Mouse (Mus musculus) stomach, embryonic 16.5 days (tissue): Measurements from ENCODE around the gene Isyna1. TPM values are rescaled to one million over a fixed set of nuclear protein-coding genes. Genes with fewer than 3 reads are reported as not detected.

ENCODE experiments used
- ATAC-seq: fragments of 200-750 bp; cut with Nextera tagmentation; 2 replicates; pipeline ENCODE4 v1.8.0; 2017; ENCODE audit warnings: moderate number of reproducible peaks, moderate TSS enrichment; ENCODE audit not compliant: insufficient read depth, low FRiP score
- H3K27ac ChIP-seq: fragments of 300-500 bp; sonication (generic); 2 replicates; pipeline ENCODE4 v1.5.1; 2014; ENCODE audit warnings: low read length
- H3K27me3 ChIP-seq: fragments of 300-500 bp; sonication (generic); 2 replicates; pipeline ENCODE4 v1.6.1; 2014; ENCODE audit warnings: low read length, control low read depth, mixed read lengths; ENCODE audit not compliant: control insufficient read depth, insufficient read depth
- H3K36me3 ChIP-seq: fragments of 300-500 bp; sonication (generic); 2 replicates; pipeline ENCODE4 v1.6.1; 2014; ENCODE audit warnings: low read length; ENCODE audit not compliant: control insufficient read depth, insufficient read depth
- H3K4me1 ChIP-seq: fragments of 300-500 bp; sonication (generic); 2 replicates; pipeline ENCODE4 v1.6.1; 2014; ENCODE audit warnings: low read length, control low read depth, mixed read lengths; ENCODE audit not compliant: control insufficient read depth, insufficient read depth
- H3K4me2 ChIP-seq: fragments of 300-500 bp; sonication (generic); 2 replicates; pipeline ENCODE4 v1.6.1; 2014; ENCODE audit warnings: low read depth, low read length, mixed read lengths
- H3K4me3 ChIP-seq: fragments of 300-500 bp; sonication (generic); replicated peaks from 2 replicates; pipeline ENCODE4 v1.5.1; 2014; ENCODE audit warnings: mild to moderate bottlenecking, low read length
- H3K9ac ChIP-seq: fragments of 300-500 bp; sonication (generic); 2 replicates; pipeline ENCODE4 v1.6.1; 2014; ENCODE audit warnings: low read length
- H3K9me3 ChIP-seq: fragments of 300-500 bp; sonication (generic); replicated peaks from 2 replicates; pipeline ENCODE4 v1.6.1; 2016; ENCODE audit warnings: low read length, control low read depth; ENCODE audit not compliant: control insufficient read depth
- WGBS: fragments of 180-500 bp; shearing (Covaris S2); extraction: QIAGEN DNeasy Blood & Tissue Kit; methylation state at CpG from one replicate; pipeline ENCODE4 v1.1.7; 2014; 5-methylcytosine and 5-hydroxymethylcytosine counted together
- polyA plus RNA-seq: library from polyadenylated mRNA; unstranded; fragments of >200 nt; fragmentation: Nextera tagmentation; extraction: Ambion mirVana; gene quantifications from 2 replicates; pipeline ENCODE4 v1.2.1, GENCODE M21; 2015

Gene Isyna1
- polyA plus RNA-seq, 1 experiment from 2014 or later = 104 TPM

- Histone ChIP-seq H3K36me3 (no peaks in the 10 kb centered on the region), H3K4me1 (peaks cover 32% of the 10 kb centered on the region), H3K27me3 (no peaks in the 10 kb centered on the region), H3K9me3 (no peaks in the 10 kb centered on the region), H3K9ac (peak overlapping the region; percentile 97), H3K27ac (peak overlapping the region; percentile 98), H3K4me3 (peak overlapping the region; percentile 85), H3K4me2 (peak overlapping the region; percentile 98)
- under 1% methylated on average over 6 of the region's 6 CpGs for WGBS
- ATAC-seq = no peak
Observed at GRCm38 (mm10) chr8:70611849-70612248, 17.7 kb downstream of the Isyna1 start.

GRCm38 (mm10) chr8:70613763-70614162 lies 19.6 kb downstream of the Isyna1 start:
- WGBS = 8% methylated on average over 1 of the region's 1 CpGs
- no peak overlapping the region for H3K4me3 ChIP-seq
- H3K9ac ChIP-seq = no peak overlapping the region; the same call in 1 of the 2 replicates
- ATAC-seq = no peak
- no peaks in the 10 kb centered on the region for H3K36me3 ChIP-seq
- H3K4me2 ChIP-seq = no peak overlapping the region
- peaks cover 24% of the 10 kb centered on the region for H3K4me1 ChIP-seq
- no peaks in the 10 kb centered on the region for H3K27me3 ChIP-seq
- H3K27ac ChIP-seq = peak overlapping the region; percentile 38
- H3K9me3 ChIP-seq = no peaks in the 10 kb centered on the region

GRCm38 (mm10) chr8:70614469-70614868 lies 20.3 kb downstream of the Isyna1 start:
- WGBS = 61% methylated on average over 5 of the region's 5 CpGs
- H3K4me2 ChIP-seq = no peak overlapping the region

GRCm38 (mm10) chr8:70615281-70615680 lies 21.1 kb downstream of the Isyna1 start:
- ATAC-seq = no peak
- H3K36me3 ChIP-seq = no peaks in the 10 kb centered on the region

More at GRCm38 (mm10) chr8:70614469-70614868, 20.3 kb downstream of the Isyna1 start:
- Histone ChIP-seq H3K4me3 (no peak overlapping the region), H3K36me3 (no peaks in the 10 kb centered on the region), H3K27ac (peak overlapping the region; percentile 38; the same call in 1 of the 2 replicates), H3K4me1 (peaks cover 23% of the 10 kb centered on the region), H3K27me3 (no peaks in the 10 kb centered on the region), H3K9me3 (no peaks in the 10 kb centered on the region), H3K9ac (0 out of 2 replicates have a peak overlapping the region, but pooled peaks have one; percentile 6)
- ATAC-seq = no peak

GRCm38 (mm10) chr8:70615894-70616293 lies 21.7 kb downstream of the Isyna1 start, which contains the start of gene Lrrc25:
Lrrc25 (plus strand) TSS chr8:70616155.
- Histone ChIP-seq H3K4me3 (peak within 1 kb of the TSS; percentile 17; the same call in 1 of the 2 replicates), H3K9me3 (no peaks in the 10 kb centered on the region), H3K9ac (no peak within 1 kb of the TSS; the same call in 1 of the 2 replicates), H3K36me3 (no peaks in the 10 kb centered on the region), H3K27ac (peak within 1 kb of the TSS; percentile 19; the same call in 1 of the 2 replicates), H3K4me2 (no peak within 1 kb of the TSS), H3K4me1 (peaks cover 25% of the 10 kb centered on the region), H3K27me3 (no peaks in the 10 kb centered on the region)
- WGBS = 79% methylated on average over 3 of the region's 3 CpGs
- no peak for ATAC-seq

More at GRCm38 (mm10) chr8:70615281-70615680, 21.1 kb downstream of the Isyna1 start:
- Histone ChIP-seq H3K4me3 (no peak overlapping the region), H3K27me3 (no peaks in the 10 kb centered on the region), H3K9me3 (no peaks in the 10 kb centered on the region), H3K9ac (no peak overlapping the region), H3K4me1 (peaks cover 23% of the 10 kb centered on the region), H3K27ac (no peak overlapping the region), H3K4me2 (no peak overlapping the region)
- WGBS = 75% methylated on average over 8 of the region's 8 CpGs

- H3K27ac ChIP-seq = peak overlapping the region; percentile 19; the same call in 1 of the 2 replicates
- H3K27me3 ChIP-seq = no peaks in the 10 kb centered on the region
- H3K4me2 ChIP-seq = no peak overlapping the region
- ATAC-seq = no peak
- H3K9ac ChIP-seq = no peak overlapping the region
- peak overlapping the region; percentile 17; the same call in 1 of the 2 replicates for H3K4me3 ChIP-seq
- peaks cover 22% of the 10 kb centered on the region for H3K4me1 ChIP-seq
- 54% methylated on average over 11 of the region's 11 CpGs for WGBS
- H3K36me3 ChIP-seq = no peaks in the 10 kb centered on the region
- no peaks in the 10 kb centered on the region for H3K9me3 ChIP-seq
Observed at GRCm38 (mm10) chr8:70616645-70617044, 22.5 kb downstream of the Isyna1 start.

- Histone ChIP-seq H3K4me3 (peak overlapping the region; percentile 3; the same call in 1 of the 2 replicates), H3K27me3 (no peaks in the 10 kb centered on the region), H3K4me1 (peaks cover 19% of the 10 kb centered on the region; the same call in 1 of the 2 replicates), H3K4me2 (no peak overlapping the region), H3K36me3 (no peaks in the 10 kb centered on the region), H3K27ac (no peak overlapping the region; the same call in 1 of the 2 replicates), H3K9ac (0 out of 2 replicates have a peak overlapping the region, but pooled peaks have one; percentile 33), H3K9me3 (no peaks in the 10 kb centered on the region)
- no peak for ATAC-seq
- WGBS = 83% methylated on average over 11 of the region's 11 CpGs
Observed at GRCm38 (mm10) chr8:70617985-70618384, 23.8 kb downstream of the Isyna1 start.

- peak; percentile 58; the same call in 1 of the 2 replicates for ATAC-seq
- no peaks in the 10 kb centered on the region for H3K36me3 ChIP-seq
- 0 out of 2 replicates have a peak overlapping the region, but pooled peaks have one; percentile 8 for H3K4me3 ChIP-seq
- no peaks in the 10 kb centered on the region for H3K27me3 ChIP-seq
- no peaks in the 10 kb centered on the region for H3K9me3 ChIP-seq
- H3K4me1 ChIP-seq = peaks cover 12% of the 10 kb centered on the region; the same call in 1 of the 2 replicates
- H3K9ac ChIP-seq = no peak overlapping the region
- no peak overlapping the region for H3K4me2 ChIP-seq
- 28% methylated on average over 9 of the region's 9 CpGs for WGBS
- H3K27ac ChIP-seq = no peak overlapping the region
Observed at GRCm38 (mm10) chr8:70618888-70619334, 24.7 kb downstream of the Isyna1 start.

GRCm38 (mm10) chr8:70622220-70622619 lies 28.0 kb downstream of the Isyna1 start:
- Histone ChIP-seq H3K4me2 (no peak overlapping the region), H3K4me1 (peaks cover 12% of the 10 kb centered on the region; the same call in 1 of the 2 replicates), H3K4me3 (no peak overlapping the region), H3K27ac (no peak overlapping the region), H3K36me3 (no peaks in the 10 kb centered on the region), H3K27me3 (no peaks in the 10 kb centered on the region), H3K9ac (no peak overlapping the region), H3K9me3 (no peaks in the 10 kb centered on the region)
- no peak for ATAC-seq
- WGBS = 41% methylated on average over 3 of the region's 3 CpGs
